Mouse (Mus musculus): ENCODE measurements around the gene Eomes. TPM values are rescaled to one million over a fixed set of nuclear protein-coding genes. Genes with fewer than 3 reads are reported as not detected.

Gene Eomes
- polyA plus RNA-seq (2015; fragmentation: Nextera tagmentation; extraction: Ambion mirVana): 0.06 TPM in 1 of 2 replicates, not detected in the other

- no peak within 1 kb of the TSS for H3K27ac ChIP-seq (replicated peaks)
Observed at GRCm38 (mm10) chr9:118477961-118478360, at the start of gene Eomes. TSS of gene Eomes (plus strand) at chr9:118478212.

GRCm38 (mm10) chr9:118444809-118445208 lies 33.2 kb upstream of the Eomes start:
- 53% methylated on average over 9 of the region's 9 CpGs for WGBS
- no peak for ATAC-seq (ENCODE audit: low FRiP score)

More at GRCm38 (mm10) chr9:118477961-118478360, at the start of gene Eomes:
- peaks cover 33% of the 10 kb centered on the region for H3K4me1 ChIP-seq
- no peaks in the 10 kb centered on the region for H3K36me3 ChIP-seq
- WGBS: 0% methylated on average over 9 of the region's 9 CpGs
- peak within 1 kb of the TSS; percentile 59 for H3K4me2 ChIP-seq
- H3K4me3 ChIP-seq (replicated peaks): peak within 1 kb of the TSS; percentile 33
- H3K9ac ChIP-seq (replicated peaks): no peak within 1 kb of the TSS
- no peaks in the 10 kb centered on the region for H3K9me3 ChIP-seq (replicated peaks)
- H3K27me3 ChIP-seq (replicated peaks): peaks cover 74% of the 10 kb centered on the region
- ATAC-seq (ENCODE audit: low FRiP score): no peak

GRCm38 (mm10) chr9:118449336-118449735 lies 28.7 kb upstream of the Eomes start:
- H3K4me3 ChIP-seq (replicated peaks): no peak overlapping the region
- H3K4me2 ChIP-seq: no peak overlapping the region
- no peaks in the 10 kb centered on the region for H3K36me3 ChIP-seq
- no peak for ATAC-seq (ENCODE audit: low FRiP score)
- H3K4me1 ChIP-seq: no peaks in the 10 kb centered on the region
- no peak overlapping the region for H3K27ac ChIP-seq (replicated peaks)
- H3K9ac ChIP-seq (replicated peaks): no peak overlapping the region
- no peaks in the 10 kb centered on the region for H3K27me3 ChIP-seq (replicated peaks)
- 88% methylated on average over 8 of the region's 8 CpGs for WGBS
- H3K9me3 ChIP-seq (replicated peaks): no peaks in the 10 kb centered on the region

More at GRCm38 (mm10) chr9:118444809-118445208, 33.2 kb upstream of the Eomes start:
- H3K9ac ChIP-seq (replicated peaks): no peak overlapping the region
- no peaks in the 10 kb centered on the region for H3K27me3 ChIP-seq (replicated peaks)
- no peak overlapping the region for H3K27ac ChIP-seq (replicated peaks)
- no peak overlapping the region for H3K4me2 ChIP-seq
- no peaks in the 10 kb centered on the region for H3K4me1 ChIP-seq
- H3K9me3 ChIP-seq (replicated peaks): no peaks in the 10 kb centered on the region
- H3K36me3 ChIP-seq: no peaks in the 10 kb centered on the region
- H3K4me3 ChIP-seq (replicated peaks): no peak overlapping the region

GRCm38 (mm10) chr9:118453427-118453826 lies 24.6 kb upstream of the Eomes start:
- no peak overlapping the region for H3K4me3 ChIP-seq (replicated peaks)
- H3K27ac ChIP-seq (replicated peaks): no peak overlapping the region
- peaks cover 5% of the 10 kb centered on the region; the same call in 1 of the 2 replicates for H3K4me1 ChIP-seq
- H3K27me3 ChIP-seq (replicated peaks): no peaks in the 10 kb centered on the region
- WGBS: 55% methylated on average over 9 of the region's 9 CpGs
- H3K36me3 ChIP-seq: no peaks in the 10 kb centered on the region
- H3K4me2 ChIP-seq: peak overlapping the region; percentile 16; the same call in 1 of the 2 replicates
- H3K9me3 ChIP-seq (replicated peaks): no peaks in the 10 kb centered on the region
- no peak for ATAC-seq (ENCODE audit: low FRiP score)
- no peak overlapping the region for H3K9ac ChIP-seq (replicated peaks)

- Histone ChIP-seq H3K27ac (replicated peaks) (no peak overlapping the region), H3K4me3 (replicated peaks) (no peak overlapping the region), H3K4me2 (no peak overlapping the region), H3K27me3 (replicated peaks) (no peaks in the 10 kb centered on the region), H3K9me3 (replicated peaks) (no peaks in the 10 kb centered on the region), H3K4me1 (peaks cover 5% of the 10 kb centered on the region; the same call in 1 of the 2 replicates), H3K9ac (replicated peaks) (no peak overlapping the region), H3K36me3 (no peaks in the 10 kb centered on the region)
- 61% methylated on average over 9 of the region's 9 CpGs for WGBS
- ATAC-seq (ENCODE audit: low FRiP score): no peak
Observed at GRCm38 (mm10) chr9:118455188-118455845, 22.7 kb upstream of the Eomes start.

GRCm38 (mm10) chr9:118456405-118456804 lies 21.6 kb upstream of the Eomes start:
- WGBS: 47% methylated on average over 6 of the region's 6 CpGs
- H3K9ac ChIP-seq (replicated peaks): no peak overlapping the region
- H3K27ac ChIP-seq (replicated peaks): no peak overlapping the region
- H3K4me2 ChIP-seq: no peak overlapping the region
- no peaks in the 10 kb centered on the region for H3K36me3 ChIP-seq
- no peak overlapping the region for H3K4me3 ChIP-seq (replicated peaks)
- no peaks in the 10 kb centered on the region for H3K27me3 ChIP-seq (replicated peaks)
- peaks cover 5% of the 10 kb centered on the region; the same call in 1 of the 2 replicates for H3K4me1 ChIP-seq
- ATAC-seq (ENCODE audit: low FRiP score): no peak
- H3K9me3 ChIP-seq (replicated peaks): no peaks in the 10 kb centered on the region

- H3K4me1 ChIP-seq: peaks cover 5% of the 10 kb centered on the region; the same call in 1 of the 2 replicates
- 13% methylated on average over 5 of the region's 5 CpGs for WGBS
- H3K36me3 ChIP-seq: no peaks in the 10 kb centered on the region
- H3K27ac ChIP-seq (replicated peaks): no peak overlapping the region
- H3K27me3 ChIP-seq (replicated peaks): no peaks in the 10 kb centered on the region
- H3K9me3 ChIP-seq (replicated peaks): no peaks in the 10 kb centered on the region
- H3K9ac ChIP-seq (replicated peaks): no peak overlapping the region
- ATAC-seq (ENCODE audit: low FRiP score): no peak
- no peak overlapping the region for H3K4me2 ChIP-seq
- no peak overlapping the region for H3K4me3 ChIP-seq (replicated peaks)
Observed at GRCm38 (mm10) chr9:118458039-118458438, 20.0 kb upstream of the Eomes start.

- 69% methylated on average over 1 of the region's 1 CpGs for WGBS
- ATAC-seq (ENCODE audit: low FRiP score): no peak
- no peak overlapping the region for H3K4me2 ChIP-seq
Observed at GRCm38 (mm10) chr9:118464031-118464430, 14.0 kb upstream of the Eomes start.

GRCm38 (mm10) chr9:118468301-118468700 lies 9.7 kb upstream of the Eomes start:
- Histone ChIP-seq H3K9me3 (replicated peaks) (no peaks in the 10 kb centered on the region), H3K9ac (replicated peaks) (no peak overlapping the region), H3K4me3 (replicated peaks) (no peak overlapping the region), H3K4me1 (peaks cover 5% of the 10 kb centered on the region; the same call in 1 of the 2 replicates), H3K36me3 (no peaks in the 10 kb centered on the region), H3K27ac (replicated peaks) (no peak overlapping the region), H3K4me2 (no peak overlapping the region), H3K27me3 (replicated peaks) (peaks cover 62% of the 10 kb centered on the region)
- 1% methylated on average over 14 of the region's 14 CpGs for WGBS
- ATAC-seq (ENCODE audit: low FRiP score): no peak

More at GRCm38 (mm10) chr9:118464031-118464430, 14.0 kb upstream of the Eomes start:
- no peaks in the 10 kb centered on the region for H3K36me3 ChIP-seq
- peaks cover 5% of the 10 kb centered on the region; the same call in 1 of the 2 replicates for H3K4me1 ChIP-seq
- no peak overlapping the region for H3K27ac ChIP-seq (replicated peaks)
- H3K9ac ChIP-seq (replicated peaks): no peak overlapping the region
- H3K9me3 ChIP-seq (replicated peaks): no peaks in the 10 kb centered on the region
- H3K4me3 ChIP-seq (replicated peaks): no peak overlapping the region
- H3K27me3 ChIP-seq (replicated peaks): peaks cover 22% of the 10 kb centered on the region

- peaks cover 63% of the 10 kb centered on the region for H3K27me3 ChIP-seq (replicated peaks)
Observed at GRCm38 (mm10) chr9:118469272-118469671, 8.7 kb upstream of the Eomes start.

GRCm38 (mm10) chr9:118471296-118471695 lies 6.7 kb upstream of the Eomes start:
- Histone ChIP-seq H3K4me2 (no peak overlapping the region), H3K27ac (replicated peaks) (no peak overlapping the region), H3K36me3 (no peaks in the 10 kb centered on the region), H3K9me3 (replicated peaks) (no peaks in the 10 kb centered on the region), H3K4me3 (replicated peaks) (no peak overlapping the region), H3K27me3 (replicated peaks) (peaks cover 73% of the 10 kb centered on the region), H3K9ac (replicated peaks) (no peak overlapping the region), H3K4me1 (peaks cover 7% of the 10 kb centered on the region)
- WGBS: 14% methylated on average over 3 of the region's 3 CpGs
- no peak for ATAC-seq (ENCODE audit: low FRiP score)

More at GRCm38 (mm10) chr9:118469272-118469671, 8.7 kb upstream of the Eomes start:
- Histone ChIP-seq H3K27ac (replicated peaks) (no peak overlapping the region), H3K9ac (replicated peaks) (no peak overlapping the region), H3K9me3 (replicated peaks) (no peaks in the 10 kb centered on the region), H3K4me2 (no peak overlapping the region), H3K4me1 (peaks cover 5% of the 10 kb centered on the region; the same call in 1 of the 2 replicates), H3K36me3 (no peaks in the 10 kb centered on the region), H3K4me3 (replicated peaks) (no peak overlapping the region)
- ATAC-seq (ENCODE audit: low FRiP score): no peak
- 15% methylated on average over 16 of the region's 16 CpGs for WGBS

GRCm38 (mm10) chr9:118476211-118476765 lies 1.7 kb upstream of the Eomes start:
- H3K27me3 ChIP-seq (replicated peaks): peaks cover 76% of the 10 kb centered on the region
- no peak overlapping the region for H3K27ac ChIP-seq (replicated peaks)
- ATAC-seq (ENCODE audit: low FRiP score): no peak

More at GRCm38 (mm10) chr9:118476211-118476765, 1.7 kb upstream of the Eomes start:
- 1% methylated on average over 22 of the region's 22 CpGs for WGBS
- Histone ChIP-seq H3K4me3 (replicated peaks) (no peak overlapping the region), H3K9ac (replicated peaks) (no peak overlapping the region), H3K9me3 (replicated peaks) (no peaks in the 10 kb centered on the region), H3K4me2 (peak overlapping the region; percentile 59), H3K36me3 (no peaks in the 10 kb centered on the region), H3K4me1 (peaks cover 33% of the 10 kb centered on the region)
